Mouse (Mus musculus): ENCODE results near the gene Nme7.

DNA sequence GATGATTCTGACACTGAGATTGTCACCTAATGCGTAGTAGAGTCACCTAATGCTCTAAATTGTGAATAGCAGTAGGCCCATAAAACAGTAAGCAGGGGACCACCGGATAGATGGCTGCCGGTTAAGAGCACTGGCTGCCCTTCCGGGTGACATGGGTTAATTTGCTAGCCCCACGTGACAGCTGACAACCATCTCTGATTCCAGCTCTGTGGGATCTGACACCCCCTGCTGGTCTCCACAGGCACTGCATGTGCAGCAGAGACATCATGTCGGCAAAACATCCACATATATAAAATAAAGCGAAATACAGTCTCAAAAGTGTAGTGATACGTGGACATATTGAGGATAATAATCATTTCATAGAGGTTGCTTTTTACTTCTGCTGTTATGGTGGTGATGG, 11.3 kb downstream of the Nme7 start:
- TF ChIP-seq CTCF (conservative IDR thresholded peaks at IDR 0.05; ENCODE audit: insufficient read depth, insufficient read length, low read depth, low read length) (peak; percentile 69), POLR2A (IDR thresholded peaks at IDR 0.05; ENCODE audit: low read depth, low read length) (no peak)

Data from kidney, adult 2 months (tissue).